Mouse (Mus musculus) thymus, adult 18-20 months (tissue): ENCODE measurements around the gene Rpl4.
A peak's percentile ranks its signal among the peaks of the same experiment; 100 is the strongest.
"Not testable (repeated sequence)": the region's sequence is repeated elsewhere in the genome, so short reads cannot be mapped to it uniquely, and the experiment has no call there.

Source experiments
- DNase-seq, 2 experiments: peaks; one replicate each; pipeline ENCODE4 v3.0.0; 2022; ENCODE audit warnings: mixed read lengths in 2 of 2

Gene Rpl4

DNA sequence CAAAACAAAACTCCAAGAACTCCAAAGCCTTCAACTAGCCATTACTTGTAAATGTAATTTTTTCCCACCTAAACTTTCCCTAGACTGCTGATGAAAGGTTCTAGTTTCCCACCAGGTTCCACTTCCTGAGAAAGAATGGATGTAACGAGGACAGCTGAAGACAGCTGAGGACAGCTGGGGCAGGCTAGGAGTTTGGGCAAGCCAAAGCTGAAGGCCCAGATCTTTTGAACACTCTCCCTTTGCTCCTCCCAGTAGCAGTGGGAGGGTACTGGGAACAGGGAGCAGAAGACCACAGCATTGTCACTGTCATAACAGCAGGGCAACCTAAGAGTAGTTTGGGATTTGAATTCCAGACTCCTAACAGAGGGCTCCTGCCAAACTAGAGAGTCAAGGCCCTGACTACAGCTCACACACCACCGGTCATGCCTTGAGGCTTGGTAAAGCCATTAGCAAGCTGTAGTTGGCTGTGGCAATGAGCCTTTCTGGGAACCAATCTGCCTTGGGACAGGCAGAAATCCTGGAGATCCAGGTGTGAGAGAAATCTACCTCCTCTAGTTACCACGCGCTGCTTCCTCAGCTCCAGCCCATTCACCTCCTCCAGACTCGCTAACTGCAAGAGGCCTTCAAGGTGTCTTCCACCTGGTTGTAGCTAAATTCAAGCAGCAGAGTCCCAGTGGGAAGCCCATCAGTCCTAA is 25.0 kb downstream of the Rpl4 start:
- DNase-seq = no peak

DNA sequence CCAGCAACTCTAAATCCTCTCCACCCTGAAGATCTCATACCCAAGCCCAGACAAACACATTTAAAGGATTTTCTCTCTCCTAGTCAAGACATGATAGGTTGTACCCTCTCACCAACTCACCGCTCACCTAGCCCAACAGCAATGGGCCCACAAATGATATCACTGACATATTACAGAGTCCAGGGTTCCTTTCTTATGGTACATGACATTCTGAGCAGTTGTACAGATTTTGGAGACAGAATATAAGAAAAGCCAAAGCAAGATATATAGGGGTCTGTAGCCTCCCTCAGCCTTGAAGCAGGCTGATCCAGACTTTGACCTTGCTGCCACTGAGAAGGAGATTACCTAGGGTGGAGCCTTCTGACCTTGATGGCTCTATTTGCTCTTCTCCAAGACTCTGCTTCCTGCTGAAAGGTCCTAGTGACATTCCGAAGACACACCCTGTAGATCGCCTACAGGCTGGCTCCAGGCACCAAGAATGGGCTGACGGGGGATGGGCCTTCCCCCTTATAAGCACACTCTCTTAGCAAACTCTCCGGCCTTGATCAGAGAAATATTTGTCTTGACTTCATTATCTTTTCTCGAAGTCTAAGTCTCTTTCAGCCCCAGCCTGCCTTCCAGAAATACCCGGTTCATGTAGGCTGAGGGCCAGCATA is 25.7 kb downstream of the Rpl4 start:
- DNase-seq = not testable (repeated sequence)

DNA sequence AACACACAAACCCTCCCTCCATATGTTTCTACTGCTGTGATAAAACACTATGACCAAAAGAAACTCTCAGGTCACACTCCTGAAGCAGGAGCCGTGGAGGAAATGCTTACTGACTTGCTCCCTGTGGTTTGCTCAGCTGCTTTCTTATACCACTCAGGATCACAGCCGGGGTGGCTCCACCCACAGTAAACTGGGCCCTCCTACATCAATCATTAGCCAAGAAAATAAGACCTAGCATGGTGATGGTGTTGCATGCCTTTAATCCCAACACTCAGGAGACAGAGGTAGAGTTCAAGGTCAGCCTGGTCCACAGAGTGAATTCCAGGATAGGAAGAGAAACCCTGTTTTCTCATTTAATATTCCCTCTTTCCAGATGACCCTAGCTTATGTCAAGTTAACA is 26.7 kb downstream of the Rpl4 start:
- no peak for DNase-seq

DNA sequence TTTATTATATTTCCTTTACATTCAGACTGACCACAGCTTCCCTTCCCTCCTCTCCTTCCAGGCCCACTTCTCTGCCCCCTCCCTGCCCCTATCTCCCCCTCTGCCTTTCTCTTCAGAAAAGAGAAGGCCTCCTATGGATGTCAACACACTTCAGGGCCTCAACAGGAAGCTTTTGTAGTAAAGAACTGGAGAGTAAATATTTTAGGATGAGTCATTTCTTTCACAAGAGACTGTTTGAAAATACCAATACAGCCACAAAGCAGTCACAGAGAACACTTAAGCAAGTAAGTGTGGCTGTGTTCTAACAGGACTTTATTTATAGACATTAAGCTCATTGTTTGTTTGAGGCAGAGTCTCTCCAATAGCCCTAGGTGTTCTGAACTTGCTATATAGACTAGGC is 29.2 kb downstream of the Rpl4 start:
- no peak for DNase-seq

DNA sequence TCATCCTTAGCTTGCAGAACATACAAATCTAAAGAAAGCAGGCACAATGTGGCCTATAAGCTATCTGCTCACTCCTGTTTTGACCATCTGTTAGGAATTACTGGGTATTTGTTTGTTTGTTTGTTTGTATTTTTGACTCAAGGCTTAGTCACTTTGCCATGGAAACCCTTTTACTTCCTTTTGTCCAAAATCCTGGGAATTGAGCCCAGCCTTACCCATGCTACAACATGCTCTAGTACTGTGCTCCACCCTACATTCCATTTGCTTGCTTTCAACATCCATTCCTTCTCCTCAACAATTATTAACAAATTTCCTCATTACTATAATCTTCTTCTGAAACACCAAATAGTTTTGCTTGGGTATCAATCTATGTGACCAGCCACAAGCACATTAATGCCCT is 29.7 kb downstream of the Rpl4 start:
- DNase-seq = no peak

DNA sequence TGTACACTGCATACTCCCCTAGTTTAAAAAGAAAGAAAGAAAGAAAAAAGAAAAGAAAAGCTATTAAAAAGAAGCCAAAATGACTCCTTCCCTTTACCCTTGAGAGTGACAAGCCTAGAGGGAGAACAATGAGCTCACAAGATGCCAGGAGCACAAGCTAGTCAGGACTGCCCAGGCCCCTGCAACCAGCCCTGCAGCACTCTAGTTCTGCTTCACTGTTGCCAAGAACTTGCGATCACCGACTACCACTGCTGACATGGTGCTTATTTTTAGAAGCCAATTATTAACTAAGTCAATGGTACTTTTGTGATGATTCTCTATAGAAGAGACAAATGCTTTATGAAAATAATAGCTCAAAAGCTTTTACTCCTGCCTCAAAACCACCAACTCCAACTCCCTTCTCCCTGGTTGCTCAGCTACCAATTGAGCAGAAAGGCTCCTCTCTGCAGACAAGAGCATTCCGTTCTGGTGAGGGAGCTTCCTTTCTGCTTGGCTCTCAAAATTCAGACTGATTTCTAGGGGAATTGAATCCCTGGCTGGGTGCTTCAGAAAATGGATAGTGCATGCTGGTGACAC is 34.4 kb downstream of the Rpl4 start:
- no peak for DNase-seq

DNA sequence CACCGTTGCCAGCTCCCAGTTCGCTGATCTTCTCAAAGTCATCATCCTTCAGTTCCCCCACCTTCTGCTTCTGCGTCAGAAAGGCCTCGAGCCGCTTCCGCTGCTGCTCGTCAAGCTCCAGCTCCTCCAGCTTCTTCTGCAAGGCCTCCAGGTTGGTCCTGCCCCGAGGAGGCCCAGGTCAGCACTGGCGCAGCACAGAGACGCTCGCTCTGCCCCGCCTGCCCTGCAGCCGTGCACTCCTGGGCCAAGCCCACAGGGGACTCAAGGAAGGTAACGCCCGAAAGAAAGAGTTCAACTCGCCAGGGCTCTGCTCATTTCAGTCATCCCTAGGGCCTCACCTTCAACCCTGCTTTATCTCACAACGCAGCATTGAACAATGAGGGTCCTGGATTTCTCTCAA is 41.3 kb downstream of the Rpl4 start:
- no peak for DNase-seq

DNA sequence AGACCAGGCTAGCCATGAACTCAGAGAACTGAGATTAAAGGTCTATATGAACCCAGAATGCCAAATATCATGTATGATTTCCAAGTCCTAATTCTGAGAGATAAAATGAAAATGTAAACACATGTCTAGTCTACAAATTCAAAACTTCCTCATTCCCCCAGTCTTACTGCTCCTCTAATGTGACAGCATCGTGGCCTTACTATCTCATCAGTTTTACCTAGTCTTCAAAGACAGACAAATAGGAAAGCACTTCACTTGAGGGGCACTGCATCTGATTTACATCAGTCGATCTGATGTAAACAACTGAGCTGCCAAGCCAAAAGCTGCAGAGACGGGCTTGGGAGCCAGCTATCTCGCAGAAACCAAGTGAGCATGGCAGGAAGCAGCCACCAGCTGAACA is 42.9 kb downstream of the Rpl4 start:
- no peak for DNase-seq

DNA sequence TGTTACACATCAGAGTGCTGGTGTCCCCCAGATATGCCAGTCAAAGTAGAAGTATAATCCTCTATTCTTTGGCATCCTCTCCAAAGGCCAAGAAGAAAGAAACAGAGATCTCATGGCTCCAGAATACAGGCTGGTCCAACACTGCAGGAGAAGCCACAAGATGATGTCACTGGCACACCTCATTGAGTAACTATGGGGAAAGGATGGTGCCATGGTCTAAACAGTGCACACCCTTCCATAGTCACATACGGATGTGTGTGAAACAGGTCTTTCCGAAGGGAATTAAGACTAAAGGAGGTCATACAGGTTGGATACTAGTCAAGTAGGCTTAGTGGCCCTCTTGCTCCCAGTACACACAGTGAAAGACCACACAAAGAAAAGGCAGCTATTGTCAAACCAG is 43.5 kb downstream of the Rpl4 start:
- no peak for DNase-seq

DNA sequence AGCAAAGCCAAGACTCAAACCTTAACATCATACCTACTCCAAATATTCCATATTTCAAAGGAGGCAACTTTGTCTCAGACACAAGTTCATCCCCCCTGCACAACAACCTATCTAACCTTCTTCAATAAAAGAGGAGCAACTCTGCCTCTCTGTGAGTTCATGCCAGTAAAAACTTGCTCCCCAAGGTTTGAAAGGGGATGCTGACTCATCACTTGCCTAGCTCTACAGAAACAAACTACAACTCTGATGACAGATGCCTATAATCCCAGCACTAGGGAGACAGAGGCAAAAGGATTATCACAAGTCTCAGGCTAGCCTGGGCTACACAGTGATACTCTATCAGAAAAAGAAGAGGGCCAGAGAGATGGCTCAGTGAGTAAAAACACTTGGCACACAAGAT is 44.7 kb downstream of the Rpl4 start:
- DNase-seq = no peak

DNA sequence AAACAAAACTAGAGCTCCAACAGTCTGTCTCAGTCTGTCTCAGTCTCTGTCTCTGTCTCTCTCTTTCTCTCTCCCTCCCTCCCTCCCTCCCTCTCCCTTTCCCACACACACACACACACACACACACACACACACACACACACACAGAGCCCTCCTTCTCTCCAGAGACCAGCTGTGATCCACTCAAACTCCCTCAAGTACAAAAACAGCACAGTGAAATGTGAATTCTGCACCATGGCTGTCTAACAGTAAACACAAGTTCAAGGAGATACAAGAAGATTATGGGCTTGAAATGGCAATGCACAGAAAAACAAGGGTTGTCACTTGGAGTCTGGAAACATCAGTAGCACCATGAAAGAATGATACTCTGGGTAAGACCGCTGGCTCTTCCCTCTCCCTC is 46.1 kb downstream of the Rpl4 start:
- DNase-seq = no peak

DNA sequence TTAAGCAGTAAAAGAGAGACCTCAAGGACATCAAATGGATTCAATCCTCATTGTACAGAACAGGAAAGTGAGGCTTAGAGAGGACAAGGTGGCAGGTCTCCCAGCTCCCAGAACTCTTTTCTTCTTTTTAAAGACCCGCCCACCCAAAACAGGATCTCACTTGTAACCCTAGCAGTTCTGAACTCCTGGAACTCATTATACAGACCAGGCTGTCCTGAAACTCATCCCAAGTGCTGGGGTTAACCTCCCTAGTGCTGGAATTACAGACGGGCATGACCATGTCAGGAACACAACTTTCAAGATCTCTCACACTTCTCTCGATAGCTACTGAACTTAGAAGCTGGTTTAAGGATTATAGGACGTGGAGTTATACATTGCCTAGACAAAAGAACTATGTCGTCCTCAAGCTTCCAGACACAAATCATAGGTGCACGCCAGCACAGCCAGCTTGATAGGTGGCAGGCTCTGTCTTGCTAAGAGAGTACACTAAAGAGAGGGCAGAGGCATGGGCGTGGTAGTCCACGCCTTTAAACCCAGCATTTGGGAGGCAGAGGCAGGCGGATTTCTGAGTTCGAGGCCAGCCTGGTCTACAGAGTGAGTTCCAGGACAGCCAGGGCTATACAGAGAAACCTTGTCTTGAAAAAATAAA is 46.7 kb downstream of the Rpl4 start:
- DNase-seq = no peak

DNA sequence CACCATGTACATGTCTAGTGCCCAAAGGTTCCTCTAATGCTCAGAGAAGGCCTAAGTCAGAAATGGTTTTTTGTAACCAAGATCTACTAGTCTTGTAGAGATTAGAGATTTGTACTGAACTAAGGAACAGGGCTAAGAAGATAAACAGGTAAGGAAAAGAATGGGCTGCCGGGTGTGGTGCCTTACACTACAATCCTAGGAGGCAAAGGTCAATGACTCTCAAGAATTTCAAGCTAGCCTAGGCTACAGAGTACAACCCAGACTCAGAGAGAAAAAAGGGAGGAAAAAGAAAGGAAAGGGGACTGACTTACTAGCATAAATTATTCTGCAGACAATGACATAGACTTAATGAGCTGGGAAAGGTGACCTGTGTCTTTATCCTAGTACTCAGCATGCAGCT is 47.4 kb downstream of the Rpl4 start:
- DNase-seq = no peak

DNA sequence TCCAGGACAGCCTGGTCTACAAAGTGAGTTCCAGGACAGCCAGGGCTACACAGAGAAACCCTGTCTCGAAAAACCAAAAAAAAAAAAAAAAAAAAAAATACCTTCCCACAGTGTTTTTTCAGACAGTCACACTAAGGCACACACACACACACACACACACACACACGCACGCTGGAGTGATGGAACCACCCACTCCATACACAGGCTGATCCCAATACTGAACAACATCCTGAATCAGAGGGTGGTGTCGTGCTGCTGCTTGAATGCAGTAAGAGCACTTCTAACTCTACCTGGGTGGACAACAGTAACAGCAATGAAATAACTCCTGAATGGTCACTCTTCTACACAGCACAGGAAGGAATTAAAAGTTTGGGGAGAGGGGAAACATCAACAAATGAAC is 48.3 kb downstream of the Rpl4 start:
- no peak for DNase-seq

DNA sequence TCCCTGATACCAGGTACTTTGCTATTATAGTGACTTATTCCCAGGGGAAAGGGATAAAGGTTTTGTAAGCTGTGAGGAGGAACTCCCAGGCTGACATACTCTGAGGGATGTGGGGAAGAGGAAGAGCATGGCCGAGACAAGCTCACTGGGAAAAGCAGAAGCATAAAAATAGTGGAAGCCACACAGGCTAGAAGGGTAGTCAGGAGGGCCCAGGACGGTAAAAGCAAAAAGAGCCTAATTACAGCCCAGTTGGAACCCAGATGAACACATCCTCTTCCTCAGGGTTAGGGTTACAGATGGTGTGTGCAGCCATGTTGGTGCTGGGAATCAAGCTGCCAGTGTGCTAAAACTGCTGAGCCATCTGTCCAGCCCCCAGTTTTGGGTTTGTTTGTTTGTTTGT is 48.9 kb downstream of the Rpl4 start:
- no peak for DNase-seq

DNA sequence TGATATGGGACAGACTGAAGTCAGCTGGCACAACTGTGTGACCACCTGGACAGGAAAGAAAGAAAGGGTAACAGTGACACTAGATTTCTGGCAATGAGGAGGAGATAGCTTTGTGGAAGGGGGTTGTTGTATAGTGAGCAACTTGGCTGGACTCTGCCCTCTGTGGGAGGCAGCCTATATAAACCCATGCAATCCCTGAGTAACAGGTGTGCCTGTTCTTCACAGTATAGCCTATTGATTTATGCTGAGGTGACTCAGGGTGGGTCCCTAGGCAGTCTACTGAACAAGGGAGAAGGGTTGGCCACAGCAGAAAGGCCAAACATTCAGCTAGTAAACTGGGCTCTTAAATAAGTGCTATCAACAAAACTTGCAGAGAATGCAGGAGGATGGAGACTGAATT is 52.6 kb downstream of the Rpl4 start:
- DNase-seq = no peak

DNA sequence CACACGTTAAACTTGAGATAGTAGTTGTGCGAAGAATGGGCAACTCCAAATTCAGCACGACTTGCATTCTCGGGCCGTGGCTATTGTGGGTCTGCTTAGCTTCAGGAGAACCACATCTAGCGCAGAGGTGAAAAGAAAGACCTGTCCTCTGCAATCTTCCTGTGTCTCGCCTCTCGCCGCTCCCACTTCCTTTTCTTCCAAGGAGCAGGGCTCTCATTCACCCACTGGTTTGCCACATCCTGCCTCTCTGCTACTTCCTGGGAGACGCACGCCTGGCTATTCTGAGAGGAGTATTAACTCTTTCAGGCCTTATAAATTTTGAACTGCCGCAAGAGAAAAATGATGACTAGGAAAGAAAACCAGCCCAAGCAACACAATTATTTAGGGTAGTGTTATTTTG is 54.6 kb downstream of the Rpl4 start:
- DNase-seq = peak; percentile 7 to 21
